Mouse (Mus musculus) neural tube, embryonic 14.5 days (tissue): ENCODE data around the gene Ssu72. TPM values are rescaled to one million over a fixed set of nuclear protein-coding genes. Genes with fewer than 3 reads are reported as not detected.

Source experiments
- ATAC-seq: fragments of 200-750 bp; cut with Nextera tagmentation; 2 replicates; pipeline ENCODE4 v1.8.0; 2017; ENCODE audit warnings: low read depth, mild to moderate bottlenecking, moderate TSS enrichment, moderate library complexity
- H3K27ac ChIP-seq: fragments of 300-500 bp; sonication (generic); 2 replicates; pipeline ENCODE4 v1.5.1; 2014; ENCODE audit warnings: low read depth, mild to moderate bottlenecking, control low read depth, low read length, moderate library complexity, mixed read lengths
- H3K27me3 ChIP-seq: fragments of 300-500 bp; sonication (generic); 2 replicates; pipeline ENCODE4 v1.6.1; 2014; ENCODE audit warnings: low read length; ENCODE audit not compliant: control insufficient read depth, insufficient read depth
- H3K36me3 ChIP-seq: fragments of 300-500 bp; sonication (generic); 2 replicates; pipeline ENCODE4 v1.6.1; 2014; ENCODE audit warnings: low read length, mixed read lengths; ENCODE audit not compliant: control insufficient read depth, insufficient read depth
- H3K4me1 ChIP-seq: fragments of 300-500 bp; sonication (generic); 2 replicates; pipeline ENCODE4 v1.6.1; 2014; ENCODE audit warnings: low read length; ENCODE audit not compliant: control insufficient read depth, insufficient read depth
- H3K4me2 ChIP-seq: fragments of 300-500 bp; sonication (generic); 2 replicates; pipeline ENCODE4 v1.6.1; 2014; ENCODE audit warnings: mild to moderate bottlenecking, low read depth, low read length, control low read depth
- H3K4me3 ChIP-seq: fragments of 300-500 bp; sonication (generic); 2 replicates; pipeline ENCODE4 v1.5.1; 2014; ENCODE audit warnings: low read depth, low read length, control low read depth, mixed read lengths
- H3K9ac ChIP-seq: fragments of 300-500 bp; sonication (generic); replicated peaks from 2 replicates; pipeline ENCODE4 v1.6.1; 2014; ENCODE audit warnings: low read depth, mild to moderate bottlenecking, control low read depth, low read length, mixed read lengths
- H3K9me3 ChIP-seq: fragments of 300-500 bp; sonication (generic); 2 replicates; pipeline ENCODE4 v1.6.1; 2016; ENCODE audit warnings: low read length; ENCODE audit not compliant: control insufficient read depth
- WGBS: fragments of 180-500 bp; shearing (Covaris S2); extraction: QIAGEN DNeasy Blood & Tissue Kit; methylation state at CpG from one replicate; pipeline ENCODE4 v1.1.7; 2014; 5-methylcytosine and 5-hydroxymethylcytosine counted together
- polyA plus RNA-seq: library from polyadenylated mRNA; unstranded; fragments of >200 nt; fragmentation: Nextera tagmentation; extraction: Ambion mirVana; gene quantifications from 2 replicates; pipeline ENCODE4 v1.2.1, GENCODE M21; 2014

Ssu72 gene
- polyA plus RNA-seq, 1 experiment from 2014 or later = 172 TPM

GRCm38 (mm10) chr4:155721668-155722083, 17.1 kb downstream of the Ssu72 start:
- no peak overlapping the region for H3K4me2 ChIP-seq
- no peaks in the 10 kb centered on the region for H3K9me3 ChIP-seq
- no peaks in the 10 kb centered on the region for H3K4me1 ChIP-seq
- no peak overlapping the region for H3K4me3 ChIP-seq
- no peak for ATAC-seq
- no peak overlapping the region for H3K27ac ChIP-seq
- H3K9ac ChIP-seq = no peak overlapping the region
- peaks cover under 1% of the 10 kb centered on the region for H3K36me3 ChIP-seq
- H3K27me3 ChIP-seq = no peaks in the 10 kb centered on the region
- WGBS = 69% methylated on average over 4 of the region's 4 CpGs

- Histone ChIP-seq H3K9me3 (no peaks in the 10 kb centered on the region), H3K9ac (no peak overlapping the region), H3K27ac (no peak overlapping the region), H3K4me1 (no peaks in the 10 kb centered on the region), H3K27me3 (no peaks in the 10 kb centered on the region), H3K36me3 (peaks cover 8% of the 10 kb centered on the region), H3K4me3 (no peak overlapping the region), H3K4me2 (no peak overlapping the region)
- WGBS = 53% methylated on average over 2 of the region's 2 CpGs
- ATAC-seq = no peak; the same call in 1 of the 2 replicates
These were observed 23.4 kb downstream of the Ssu72 start for GRCm38 (mm10) chr4:155727993-155728392.

GRCm38 (mm10) chr4:155733267-155733666, 28.7 kb downstream of the Ssu72 start:
- Histone ChIP-seq H3K27ac (no peak overlapping the region), H3K4me3 (no peak overlapping the region; the same call in 1 of the 2 replicates), H3K4me2 (peak overlapping the region; percentile 91; the same call in 1 of the 2 replicates), H3K9ac (no peak overlapping the region; the same call in 1 of the 2 replicates), H3K36me3 (peaks cover 13% of the 10 kb centered on the region; the same call in 1 of the 2 replicates), H3K9me3 (no peaks in the 10 kb centered on the region), H3K4me1 (peaks cover 28% of the 10 kb centered on the region), H3K27me3 (no peaks in the 10 kb centered on the region)
- ATAC-seq = no peak
- WGBS = 93% methylated on average over 10 of the region's 10 CpGs

- peak; percentile 89 for ATAC-seq
- peak within 1 kb of the TSS; percentile 79 for H3K4me3 ChIP-seq
- no peaks in the 10 kb centered on the region for H3K27me3 ChIP-seq
- no peaks in the 10 kb centered on the region for H3K9me3 ChIP-seq
- WGBS = 1% methylated on average over 26 of the region's 35 CpGs
- peak within 1 kb of the TSS; percentile 91 for H3K4me2 ChIP-seq
- H3K36me3 ChIP-seq = peaks cover 13% of the 10 kb centered on the region; the same call in 1 of the 2 replicates
- peak within 1 kb of the TSS; percentile 92 for H3K9ac ChIP-seq
- peak within 1 kb of the TSS; percentile 94 for H3K27ac ChIP-seq
- peaks cover 28% of the 10 kb centered on the region for H3K4me1 ChIP-seq
These were observed 29.8 kb downstream of the Ssu72 start, which contains the start of gene Tmem240 for GRCm38 (mm10) chr4:155734350-155734941. Gene Tmem240 (plus strand): TSS chr4:155734800.

- Histone ChIP-seq H3K9ac (peak overlapping the region; percentile 92), H3K4me1 (peaks cover 28% of the 10 kb centered on the region), H3K4me3 (peak overlapping the region; percentile 79), H3K27me3 (no peaks in the 10 kb centered on the region), H3K9me3 (no peaks in the 10 kb centered on the region), H3K4me2 (peak overlapping the region; percentile 91), H3K36me3 (peaks cover 19% of the 10 kb centered on the region; the same call in 1 of the 2 replicates), H3K27ac (peak overlapping the region; percentile 94)
- peak; percentile 75 for ATAC-seq
- 0% methylated on average over 47 of the region's 79 CpGs for WGBS
These were observed 30.5 kb downstream of the Ssu72 start for GRCm38 (mm10) chr4:155734951-155735702.

GRCm38 (mm10) chr4:155735788-155736187, 31.2 kb downstream of the Ssu72 start:
- ATAC-seq = no peak
- peak overlapping the region; percentile 94 for H3K27ac ChIP-seq
- H3K4me2 ChIP-seq = peak overlapping the region; percentile 91

GRCm38 (mm10) chr4:155736421-155736820, 31.8 kb downstream of the Ssu72 start:
- peaks cover 25% of the 10 kb centered on the region for H3K36me3 ChIP-seq
- peak overlapping the region; percentile 91 for H3K4me2 ChIP-seq
- H3K4me1 ChIP-seq = peaks cover 28% of the 10 kb centered on the region
- ATAC-seq = no peak
- 87% methylated on average over 5 of the region's 5 CpGs for WGBS
- H3K27ac ChIP-seq = no peak overlapping the region
- no peaks in the 10 kb centered on the region for H3K9me3 ChIP-seq
- H3K9ac ChIP-seq = no peak overlapping the region
- H3K4me3 ChIP-seq = peak overlapping the region; percentile 79; the same call in 1 of the 2 replicates
- no peaks in the 10 kb centered on the region for H3K27me3 ChIP-seq

More at GRCm38 (mm10) chr4:155735788-155736187, 31.2 kb downstream of the Ssu72 start:
- WGBS = 67% methylated on average over 5 of the region's 5 CpGs
- H3K4me3 ChIP-seq = peak overlapping the region; percentile 79
- no peaks in the 10 kb centered on the region for H3K27me3 ChIP-seq
- peak overlapping the region; percentile 92 for H3K9ac ChIP-seq
- no peaks in the 10 kb centered on the region for H3K9me3 ChIP-seq
- H3K36me3 ChIP-seq = peaks cover 24% of the 10 kb centered on the region
- H3K4me1 ChIP-seq = peaks cover 28% of the 10 kb centered on the region

- Histone ChIP-seq H3K27me3 (no peaks in the 10 kb centered on the region), H3K4me1 (peaks cover 26% of the 10 kb centered on the region), H3K4me2 (no peak overlapping the region), H3K9ac (no peak overlapping the region), H3K27ac (no peak overlapping the region), H3K4me3 (no peak overlapping the region), H3K9me3 (no peaks in the 10 kb centered on the region), H3K36me3 (peaks cover 28% of the 10 kb centered on the region)
- WGBS = 65% methylated on average over 8 of the region's 8 CpGs
- no peak for ATAC-seq
These were observed 33.7 kb downstream of the Ssu72 start for GRCm38 (mm10) chr4:155738262-155738661.

GRCm38 (mm10) chr4:155739152-155739551, 34.6 kb downstream of the Ssu72 start:
- peaks cover 31% of the 10 kb centered on the region for H3K36me3 ChIP-seq
- no peak overlapping the region for H3K4me2 ChIP-seq
- H3K27me3 ChIP-seq = no peaks in the 10 kb centered on the region
- no peak for ATAC-seq
- no peak overlapping the region for H3K27ac ChIP-seq
- 93% methylated on average over 6 of the region's 6 CpGs for WGBS
- H3K9me3 ChIP-seq = no peaks in the 10 kb centered on the region
- H3K4me1 ChIP-seq = peaks cover 17% of the 10 kb centered on the region
- no peak overlapping the region for H3K4me3 ChIP-seq
- H3K9ac ChIP-seq = no peak overlapping the region
